Mouse (Mus musculus): ENCODE measurements around the gene Mbd5. TPM values are rescaled to one million over a fixed set of nuclear protein-coding genes. Genes with fewer than 3 reads are reported as not detected.

The Mbd5 gene
- polyA plus RNA-seq (2012; rRNA removed) (12.9 and 14.3 TPM in 2 replicates), polyA plus RNA-seq (2014; fragmentation: Nextera tagmentation; extraction: Ambion mirVana) (28.9 and 30.9 TPM in 2 replicates)

DNA sequence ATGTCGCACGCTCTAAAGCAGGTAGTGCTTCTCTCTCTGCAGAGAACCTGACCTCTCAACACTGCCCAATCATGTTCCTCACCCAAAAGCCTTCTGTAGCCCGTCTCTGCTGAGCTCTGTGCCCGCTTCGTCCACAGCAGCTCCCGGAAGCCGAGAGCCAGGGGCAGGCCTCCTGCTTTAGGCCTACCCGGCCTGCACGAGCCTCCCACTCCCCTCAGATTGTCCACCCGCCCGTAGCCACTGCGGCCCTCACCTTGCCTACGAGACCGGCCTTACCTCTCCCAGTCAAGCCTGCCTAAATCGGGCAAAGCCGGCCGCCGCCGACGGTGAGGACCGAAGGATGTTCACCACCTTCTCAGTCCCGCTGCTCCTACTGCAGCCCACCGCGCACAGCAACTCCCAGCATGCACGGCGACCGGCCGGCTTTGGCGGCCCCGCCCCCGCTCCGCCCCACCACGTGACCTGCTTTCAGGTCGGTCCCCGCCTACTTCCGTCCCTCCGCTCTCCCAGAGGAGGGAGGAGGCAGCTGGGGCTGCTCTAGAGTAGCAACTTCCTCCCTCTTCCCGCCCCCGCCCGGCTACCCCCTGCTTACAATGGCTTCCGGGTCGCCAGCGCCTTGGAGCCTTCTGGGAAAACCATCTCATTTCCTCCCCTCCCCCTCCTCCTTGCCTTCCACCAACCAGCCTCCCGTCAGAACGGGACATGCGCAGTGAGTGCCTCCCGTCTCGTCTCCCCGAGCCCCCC lies at the start of gene Mbd5:
TSS of gene Mbd5 (plus strand) at position 668 of the 744 bp plus-strand sequence.
- under 1% methylated on average over 44 of the region's 49 CpGs for WGBS
- ATAC-seq (ENCODE audit: low FRiP score, low read depth) = peak; percentile 99
- Histone ChIP-seq H3K27me3 (ENCODE audit: control insufficient read depth, insufficient read depth, low read length) (no peaks in the 10 kb centered on the region), H3K36me3 (ENCODE audit: control insufficient read depth, insufficient read depth, low read length) (no peaks in the 10 kb centered on the region), H3K4me2 (replicated peaks; ENCODE audit: low read depth, low read length, severe bottlenecking) (peak within 1 kb of the TSS; percentile 77), H3K4me3 (replicated peaks; ENCODE audit: low read length) (peak within 1 kb of the TSS; percentile 94), H3K9ac (ENCODE audit: low read depth, low read length, severe bottlenecking) (peak within 1 kb of the TSS; percentile 96), H3K27ac (replicated peaks; ENCODE audit: low read depth, low read length) (peak within 1 kb of the TSS; percentile 95), H3K9me3 (ENCODE audit: control insufficient read depth, low read length) (no peaks in the 10 kb centered on the region), H3K4me1 (ENCODE audit: control insufficient read depth, insufficient read depth, low read length) (peaks cover 8% of the 10 kb centered on the region)
- peak; percentile 71; the same call in 1 of the 2 replicates for TF ChIP-seq POLR2A (IDR thresholded peaks at IDR 0.05; ENCODE audit: borderline replicate concordance, extremely low read depth, insufficient read depth, insufficient read length)
- DNase-seq (ENCODE audit: low spot score) = peak; percentile 99

DNA sequence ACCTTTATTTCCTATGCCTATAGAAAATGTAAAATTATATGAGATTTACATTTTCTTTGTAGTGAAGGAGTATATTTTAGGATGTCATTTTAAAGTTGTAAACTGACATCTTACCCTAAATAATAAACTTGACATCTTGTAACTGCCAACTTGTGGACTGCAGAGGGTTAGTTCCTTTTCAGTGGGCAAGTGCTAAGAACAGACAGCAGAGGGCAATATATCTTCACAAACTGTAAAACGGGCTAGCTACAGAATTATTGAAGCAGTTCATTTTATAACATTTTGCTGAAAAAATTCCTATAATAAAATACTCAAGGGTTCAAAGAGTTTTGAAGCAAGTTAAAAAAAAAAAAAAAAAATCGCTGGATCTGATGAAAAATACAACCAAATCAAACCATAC lies 40.4 kb upstream of the Mbd5 start:
- Histone ChIP-seq H3K27me3 (ENCODE audit: control insufficient read depth, insufficient read depth, low read length) (no peaks in the 10 kb centered on the region), H3K9ac (ENCODE audit: low read depth, low read length, severe bottlenecking) (no peak overlapping the region), H3K4me3 (replicated peaks; ENCODE audit: low read length) (no peak overlapping the region), H3K4me1 (ENCODE audit: control insufficient read depth, insufficient read depth, low read length) (no peaks in the 10 kb centered on the region), H3K36me3 (ENCODE audit: control insufficient read depth, insufficient read depth, low read length) (peaks cover 42% of the 10 kb centered on the region), H3K9me3 (ENCODE audit: control insufficient read depth, low read length) (no peaks in the 10 kb centered on the region), H3K4me2 (replicated peaks; ENCODE audit: low read depth, low read length, severe bottlenecking) (no peak overlapping the region), H3K27ac (replicated peaks; ENCODE audit: low read depth, low read length) (no peak overlapping the region)
- TF ChIP-seq POLR2A (IDR thresholded peaks at IDR 0.05; ENCODE audit: borderline replicate concordance, extremely low read depth, insufficient read depth, insufficient read length) = no peak
- no peak for ATAC-seq (ENCODE audit: low FRiP score, low read depth)
- WGBS = 51% methylated on average over 2 of the region's 2 CpGs
- peak; percentile 41 for DNase-seq (ENCODE audit: low spot score)

DNA sequence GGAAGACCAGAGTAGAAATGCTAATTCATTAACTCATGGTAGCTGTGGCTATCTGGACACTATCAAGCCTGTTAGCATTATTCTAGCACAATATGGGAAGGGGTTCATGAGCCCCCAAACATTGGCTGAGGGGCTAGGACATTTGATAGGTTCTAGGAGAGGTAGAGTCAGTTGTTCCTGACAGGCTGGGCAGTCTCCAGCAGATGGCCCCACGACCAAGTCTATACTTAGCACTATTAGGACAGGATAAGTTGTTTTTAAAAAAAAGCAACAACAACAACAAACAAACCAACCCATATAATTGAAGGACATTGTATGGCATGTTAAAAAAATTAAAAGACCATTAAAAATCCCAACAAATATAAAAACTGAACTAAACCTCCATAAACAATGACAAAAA lies 35.1 kb upstream of the Mbd5 start:
- Histone ChIP-seq H3K9ac (ENCODE audit: low read depth, low read length, severe bottlenecking) (no peak overlapping the region), H3K4me2 (replicated peaks; ENCODE audit: low read depth, low read length, severe bottlenecking) (no peak overlapping the region), H3K4me3 (replicated peaks; ENCODE audit: low read length) (no peak overlapping the region), H3K4me1 (ENCODE audit: control insufficient read depth, insufficient read depth, low read length) (no peaks in the 10 kb centered on the region), H3K36me3 (ENCODE audit: control insufficient read depth, insufficient read depth, low read length) (peaks cover 46% of the 10 kb centered on the region), H3K27me3 (ENCODE audit: control insufficient read depth, insufficient read depth, low read length) (no peaks in the 10 kb centered on the region), H3K9me3 (ENCODE audit: control insufficient read depth, low read length) (no peaks in the 10 kb centered on the region), H3K27ac (replicated peaks; ENCODE audit: low read depth, low read length) (no peak overlapping the region)
- no peak for TF ChIP-seq POLR2A (IDR thresholded peaks at IDR 0.05; ENCODE audit: borderline replicate concordance, extremely low read depth, insufficient read depth, insufficient read length)
- no peak for ATAC-seq (ENCODE audit: low FRiP score, low read depth)
- 72% methylated on average over 1 of the region's 1 CpGs for WGBS
- DNase-seq (ENCODE audit: low spot score) = no peak

DNA sequence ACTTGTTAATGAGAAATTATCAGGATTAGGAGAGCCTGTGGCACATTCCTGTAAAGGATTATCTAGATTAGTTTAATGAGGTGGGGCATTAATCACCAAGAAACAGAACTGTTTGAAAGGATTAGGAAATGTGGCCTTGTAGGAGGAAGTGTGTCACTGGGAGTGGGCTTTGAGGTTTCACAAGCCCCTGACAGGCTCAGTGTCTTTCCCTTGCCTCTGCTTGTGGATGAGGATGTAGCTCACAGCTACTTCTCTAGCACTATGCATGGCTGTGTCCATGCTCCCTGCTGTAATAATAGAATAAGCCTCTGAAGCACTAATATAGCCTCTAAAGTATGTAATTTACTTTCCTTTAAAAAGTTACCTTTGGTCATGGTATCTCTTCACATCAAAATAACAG lies 33.5 kb upstream of the Mbd5 start:
- Histone ChIP-seq H3K4me3 (replicated peaks; ENCODE audit: low read length) (no peak overlapping the region), H3K4me2 (replicated peaks; ENCODE audit: low read depth, low read length, severe bottlenecking) (no peak overlapping the region), H3K9ac (ENCODE audit: low read depth, low read length, severe bottlenecking) (no peak overlapping the region), H3K4me1 (ENCODE audit: control insufficient read depth, insufficient read depth, low read length) (no peaks in the 10 kb centered on the region), H3K27me3 (ENCODE audit: control insufficient read depth, insufficient read depth, low read length) (no peaks in the 10 kb centered on the region), H3K36me3 (ENCODE audit: control insufficient read depth, insufficient read depth, low read length) (peaks cover 42% of the 10 kb centered on the region), H3K9me3 (ENCODE audit: control insufficient read depth, low read length) (no peaks in the 10 kb centered on the region), H3K27ac (replicated peaks; ENCODE audit: low read depth, low read length) (no peak overlapping the region)
- no peak for TF ChIP-seq POLR2A (IDR thresholded peaks at IDR 0.05; ENCODE audit: borderline replicate concordance, extremely low read depth, insufficient read depth, insufficient read length)
- ATAC-seq (ENCODE audit: low FRiP score, low read depth) (no peak), DNase-seq (ENCODE audit: low spot score) (no peak)

DNA sequence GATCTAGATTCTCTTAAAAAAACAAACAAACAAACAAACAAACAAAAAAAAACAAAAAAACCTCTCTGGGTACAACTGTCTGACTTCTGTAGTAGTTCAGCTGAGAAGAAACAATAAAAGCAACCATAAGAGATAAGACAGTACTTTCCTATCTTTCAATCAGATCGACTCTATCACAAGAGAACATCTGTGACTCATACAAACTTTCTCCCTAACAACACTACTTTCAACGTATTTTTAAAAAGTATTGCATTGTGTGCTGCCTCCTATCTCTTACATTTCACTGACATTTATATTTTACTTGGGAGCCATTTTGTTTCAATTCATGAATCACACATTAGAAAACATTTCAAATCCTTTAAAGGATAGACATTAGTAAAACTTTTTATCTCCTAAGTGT lies 14.2 kb upstream of the Mbd5 start:
- H3K27me3 ChIP-seq (ENCODE audit: control insufficient read depth, insufficient read depth, low read length) = no peaks in the 10 kb centered on the region
- TF ChIP-seq POLR2A (IDR thresholded peaks at IDR 0.05; ENCODE audit: borderline replicate concordance, extremely low read depth, insufficient read depth, insufficient read length) = no peak

More for the DNA sequence above, 14.2 kb upstream of the Mbd5 start:
- peaks cover 40% of the 10 kb centered on the region for H3K36me3 ChIP-seq (ENCODE audit: control insufficient read depth, insufficient read depth, low read length)
- no peak overlapping the region for H3K27ac ChIP-seq (replicated peaks; ENCODE audit: low read depth, low read length)
- H3K9ac ChIP-seq (ENCODE audit: low read depth, low read length, severe bottlenecking) = no peak overlapping the region
- WGBS = 91% methylated on average over 2 of the region's 2 CpGs
- ATAC-seq (ENCODE audit: low FRiP score, low read depth) (no peak), DNase-seq (ENCODE audit: low spot score) (no peak)
- H3K4me1 ChIP-seq (ENCODE audit: control insufficient read depth, insufficient read depth, low read length) = no peaks in the 10 kb centered on the region
- no peak overlapping the region for H3K4me2 ChIP-seq (replicated peaks; ENCODE audit: low read depth, low read length, severe bottlenecking)
- no peaks in the 10 kb centered on the region for H3K9me3 ChIP-seq (ENCODE audit: control insufficient read depth, low read length)
- H3K4me3 ChIP-seq (replicated peaks; ENCODE audit: low read length) = no peak overlapping the region

All from limb, embryonic 14.5 days (tissue).